Mouse (Mus musculus) E14TG2a.4 (cell line): Measurements from ENCODE around the gene Tnrc6a.
A peak's percentile ranks its signal among the peaks of the same experiment; 100 is the strongest.

Experiments
- H3K27me3 ChIP-seq: 2 replicates; pipeline ENCODE4 v1.6.1; 2014; ENCODE audit warnings: low read length, control low read depth; ENCODE audit not compliant: insufficient read depth
- H3K36me3 ChIP-seq: 2 replicates; pipeline ENCODE4 v1.6.1; 2014; ENCODE audit warnings: low read length, control low read depth; ENCODE audit not compliant: insufficient read depth
- H3K4me1 ChIP-seq: replicated peaks from 2 replicates; pipeline ENCODE4 v1.6.1; 2014; ENCODE audit warnings: low read depth, low read length, control low read depth
- H3K4me3 ChIP-seq: replicated peaks from 2 replicates; pipeline ENCODE4 v1.5.1; 2014; ENCODE audit warnings: mild to moderate bottlenecking, low read length
- H3K9me3 ChIP-seq: 2 replicates; pipeline ENCODE4 v1.6.1; 2014; ENCODE audit warnings: low read length, control low read depth
- CTCF ChIP-seq: conservative IDR thresholded peaks from 2 replicates; pipeline ENCODE4 v1.5.1; 2014; ENCODE audit warnings: low read length
- NANOG ChIP-seq: IDR thresholded peaks from 2 replicates; pipeline ENCODE4 v1.6.1; 2014; ENCODE audit warnings: borderline replicate concordance, low read length, mixed read lengths
- POU5F1 ChIP-seq: IDR thresholded peaks from 2 replicates; pipeline ENCODE4 v1.6.1; 2014; ENCODE audit warnings: low read length, borderline replicate concordance

Gene Tnrc6a

GRCm38 (mm10) chr7:123217448-123218354 is 94.0 kb downstream of the Tnrc6a start:
- 0 out of 2 replicates have a peak overlapping the region, but pooled peaks have one; percentile 8 for H3K4me3 ChIP-seq
- no peaks in the 10 kb centered on the region for H3K36me3 ChIP-seq
- TF ChIP-seq CTCF (no peak), POU5F1 (no peak), NANOG (no peak)
- H3K27me3 ChIP-seq = no peaks in the 10 kb centered on the region
- H3K9me3 ChIP-seq = no peaks in the 10 kb centered on the region
- peaks cover 84% of the 10 kb centered on the region for H3K4me1 ChIP-seq

DNA sequence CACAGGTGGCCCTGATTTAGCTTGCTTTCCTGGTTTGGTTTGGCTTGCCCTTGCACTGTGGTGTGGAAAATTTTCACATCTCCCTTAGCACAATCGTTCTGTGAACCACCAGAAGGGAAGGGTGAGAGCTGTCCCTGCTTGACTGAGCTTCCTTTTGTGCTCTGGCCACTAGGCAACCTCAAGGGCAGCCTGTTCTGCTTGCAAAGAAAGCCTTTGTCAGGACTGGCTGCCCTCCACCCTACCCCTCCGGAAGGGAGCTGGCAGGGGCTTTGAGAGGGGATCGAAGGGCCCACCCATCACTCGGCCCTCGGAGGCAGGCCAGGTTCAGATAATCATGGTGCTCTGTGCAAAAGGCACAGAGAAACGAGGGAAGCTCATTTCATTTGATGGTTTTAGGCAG is 94.9 kb downstream of the Tnrc6a start:
- Histone ChIP-seq H3K27me3 (no peaks in the 10 kb centered on the region), H3K9me3 (no peaks in the 10 kb centered on the region), H3K4me3 (peak overlapping the region; percentile 58), H3K36me3 (no peaks in the 10 kb centered on the region), H3K4me1 (peaks cover 85% of the 10 kb centered on the region)
- no peak for TF ChIP-seq POU5F1

DNA sequence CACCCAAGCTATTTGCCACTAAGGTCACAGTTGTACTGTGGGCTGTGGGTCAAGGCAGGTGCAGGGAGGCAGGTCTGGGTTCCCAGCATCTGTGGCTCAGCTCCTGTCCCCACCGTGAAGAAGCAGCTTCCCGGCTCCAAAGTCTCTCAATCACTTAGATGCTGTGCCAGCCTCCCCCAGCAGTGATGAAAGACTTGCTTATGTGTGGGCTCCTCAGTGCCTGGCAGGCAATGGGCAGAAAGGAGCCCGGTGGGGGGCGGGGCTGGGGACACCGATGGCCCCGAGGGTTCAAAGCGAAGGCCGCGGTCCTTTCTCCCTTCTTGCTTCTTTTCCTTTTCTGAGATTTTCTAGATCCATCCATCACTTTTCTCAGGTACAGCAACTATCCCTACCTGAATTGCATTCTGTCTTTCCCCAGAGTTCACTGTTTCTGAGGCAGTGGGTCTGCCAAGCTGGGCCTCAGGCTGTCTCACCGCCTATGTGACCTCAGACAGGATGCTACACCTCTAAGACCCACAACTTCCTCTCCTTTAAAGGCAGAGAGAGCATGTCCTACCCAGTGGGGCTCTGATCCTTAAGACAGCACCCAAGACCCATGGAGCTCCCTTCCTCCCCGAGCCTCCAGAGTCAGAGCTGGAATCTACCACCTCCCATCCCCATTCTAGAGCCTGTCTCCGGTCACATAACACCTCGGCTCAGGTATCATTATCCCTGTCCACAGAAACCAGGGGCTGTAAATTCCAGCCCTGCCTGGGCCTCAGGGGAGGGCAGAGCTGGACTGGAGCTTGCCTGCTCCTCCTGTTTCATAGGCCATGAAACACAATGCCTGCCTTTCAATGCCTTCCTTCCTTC is 96.3 kb downstream of the Tnrc6a start:
- Histone ChIP-seq H3K27me3 (no peaks in the 10 kb centered on the region), H3K4me3 (peak overlapping the region; percentile 58), H3K4me1 (peaks cover 81% of the 10 kb centered on the region), H3K9me3 (no peaks in the 10 kb centered on the region), H3K36me3 (no peaks in the 10 kb centered on the region)
- no peak for TF ChIP-seq POU5F1
- TF ChIP-seq NANOG = no peak
- TF ChIP-seq CTCF = no peak

DNA sequence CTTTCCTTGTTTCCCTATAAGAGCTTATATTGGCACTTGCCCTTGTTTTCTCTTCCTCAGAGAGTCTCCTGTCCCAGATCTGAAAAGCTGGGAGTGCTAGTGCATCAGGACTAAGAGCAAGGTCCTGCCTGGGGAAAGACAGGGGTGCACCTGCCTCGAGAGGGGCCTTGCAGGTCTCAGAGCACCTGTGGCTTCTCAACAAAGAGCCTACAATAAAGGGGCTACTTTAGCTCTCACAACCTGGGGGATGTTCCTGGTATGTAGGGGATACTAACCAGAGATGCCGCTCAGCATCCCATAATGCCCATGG is 96.9 kb downstream of the Tnrc6a start:
- H3K4me3 ChIP-seq = peak overlapping the region; percentile 58; the same call in 1 of the 2 replicates

DNA sequence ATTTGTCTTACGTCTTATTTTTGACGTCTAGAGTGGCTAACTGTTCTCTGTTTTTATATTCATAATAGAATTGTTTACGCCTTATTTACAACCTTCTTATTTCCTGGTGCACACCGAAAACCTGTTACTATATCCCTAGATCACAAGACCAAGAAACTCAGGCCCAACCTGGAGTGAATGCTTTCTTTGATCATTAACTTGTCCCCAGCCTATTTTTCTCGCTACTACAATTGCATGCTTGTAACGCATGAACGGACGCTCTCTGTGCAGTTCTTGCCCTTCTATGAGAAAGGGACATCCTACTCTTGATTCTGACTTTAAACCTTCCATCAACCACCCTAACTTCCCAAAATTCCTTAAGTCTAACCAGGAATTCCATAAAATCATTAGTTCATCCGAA is 100.4 kb downstream of the Tnrc6a start:
- no peaks in the 10 kb centered on the region for H3K9me3 ChIP-seq
- no peaks in the 10 kb centered on the region for H3K27me3 ChIP-seq
- no peak for TF ChIP-seq NANOG
- peaks cover 76% of the 10 kb centered on the region for H3K4me1 ChIP-seq
- no peak overlapping the region for H3K4me3 ChIP-seq
- peaks cover under 1% of the 10 kb centered on the region; the same call in 1 of the 2 replicates for H3K36me3 ChIP-seq

More for the DNA sequence above, 96.9 kb downstream of the Tnrc6a start:
- Histone ChIP-seq H3K9me3 (no peaks in the 10 kb centered on the region), H3K36me3 (no peaks in the 10 kb centered on the region), H3K4me1 (peaks cover 81% of the 10 kb centered on the region), H3K27me3 (no peaks in the 10 kb centered on the region)
- no peak for TF ChIP-seq NANOG
- no peak for TF ChIP-seq CTCF
- no peak for TF ChIP-seq POU5F1

DNA sequence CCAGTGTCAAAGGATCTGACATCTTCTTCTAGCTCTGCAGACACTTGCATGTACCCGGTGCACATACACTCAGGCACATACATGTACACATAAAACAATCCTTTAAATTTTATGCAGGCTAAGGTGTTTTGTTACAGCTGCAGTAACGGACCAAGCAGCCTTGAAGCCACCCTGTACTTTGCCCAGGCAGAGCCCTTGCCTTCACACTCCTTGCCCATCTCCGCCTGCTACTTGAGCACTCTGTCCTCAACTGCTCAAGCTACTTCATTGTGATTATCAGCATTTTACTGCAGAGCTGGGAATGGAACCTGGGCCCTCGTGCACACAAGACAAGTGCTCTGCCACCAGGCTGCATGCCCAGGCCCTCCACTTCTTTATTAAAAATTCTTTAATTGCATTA is 101.5 kb downstream of the Tnrc6a start:
- Histone ChIP-seq H3K9me3 (no peaks in the 10 kb centered on the region), H3K36me3 (peaks cover 8% of the 10 kb centered on the region), H3K27me3 (no peaks in the 10 kb centered on the region), H3K4me3 (no peak overlapping the region), H3K4me1 (peaks cover 65% of the 10 kb centered on the region)
- TF ChIP-seq CTCF = no peak
- no peak for TF ChIP-seq POU5F1
- no peak for TF ChIP-seq NANOG

- Histone ChIP-seq H3K36me3 (peaks cover 62% of the 10 kb centered on the region), H3K27me3 (no peaks in the 10 kb centered on the region), H3K4me3 (no peak overlapping the region), H3K9me3 (no peaks in the 10 kb centered on the region), H3K4me1 (peaks cover 5% of the 10 kb centered on the region; the same call in 1 of the 2 replicates)
- TF ChIP-seq CTCF (no peak), POU5F1 (no peak), NANOG (no peak)
These were observed 111.8 kb downstream of the Tnrc6a start for GRCm38 (mm10) chr7:123235449-123235848.

DNA sequence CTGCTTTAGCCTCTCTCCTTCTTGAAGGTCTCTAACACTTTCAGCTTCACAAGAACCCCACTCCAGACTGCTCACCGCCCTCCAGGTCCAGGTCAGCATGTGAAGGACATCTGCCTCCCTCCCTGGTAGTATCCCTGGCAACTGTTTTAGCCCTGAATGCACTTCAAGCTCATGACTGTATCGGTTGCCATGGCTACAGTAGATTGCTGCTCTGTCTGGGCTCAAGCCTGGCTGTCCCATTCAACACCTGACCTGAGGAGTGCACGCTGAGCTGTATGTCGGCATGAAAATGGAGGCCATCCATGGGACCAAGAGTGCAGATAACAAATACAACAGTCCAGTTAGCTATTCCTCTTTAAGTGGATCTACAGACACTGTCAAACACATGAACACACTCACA is 114.9 kb downstream of the Tnrc6a start:
- no peak overlapping the region for H3K4me3 ChIP-seq
- H3K27me3 ChIP-seq = no peaks in the 10 kb centered on the region
- peaks cover 19% of the 10 kb centered on the region for H3K4me1 ChIP-seq
- no peaks in the 10 kb centered on the region for H3K9me3 ChIP-seq
- H3K36me3 ChIP-seq = peaks cover 57% of the 10 kb centered on the region
- TF ChIP-seq POU5F1 (no peak), CTCF (no peak), NANOG (no peak)

- Histone ChIP-seq H3K4me1 (peaks cover 19% of the 10 kb centered on the region), H3K36me3 (peaks cover 58% of the 10 kb centered on the region), H3K4me3 (no peak overlapping the region), H3K9me3 (no peaks in the 10 kb centered on the region), H3K27me3 (no peaks in the 10 kb centered on the region)
- TF ChIP-seq POU5F1 (no peak), NANOG (no peak), CTCF (no peak)
These were observed 116.4 kb downstream of the Tnrc6a start for GRCm38 (mm10) chr7:123240064-123240463.
